Comparison of ENCODE assay signal across 12 mouse cellular contexts in the genomic region with DNA sequence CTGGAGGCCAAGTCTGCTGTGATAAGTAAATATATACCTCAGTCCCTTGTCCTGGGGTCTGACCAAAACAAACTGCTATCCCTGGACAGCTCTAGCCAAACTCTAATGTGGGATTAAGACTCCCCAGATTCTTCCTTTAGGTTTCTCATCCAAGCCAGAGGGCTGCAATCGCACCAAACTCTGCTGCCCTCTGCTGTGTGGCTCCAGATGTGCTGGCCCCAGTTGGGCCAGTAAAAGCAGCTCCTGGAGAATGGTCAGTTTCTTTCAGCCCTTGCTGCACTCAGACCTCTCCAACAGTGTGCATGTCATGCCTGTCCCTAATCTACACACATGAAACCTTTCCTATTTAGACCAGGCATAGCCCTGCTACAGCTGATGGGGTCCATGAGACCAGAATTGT. TPM values are rescaled to one million over a fixed set of nuclear protein-coding genes. Genes with fewer than 3 reads are reported as not detected.
DNase-seq lines count a peak whose midpoint lies in the region; ATAC-seq and TF ChIP-seq lines count a peak whose summit lies in the region.
"Had no signal": no experiment of that assay in that cellular context is flagged by ENCODE, and none has a peak within 500 bp of the region (broad histone marks: within the 10 kb centered on the region; RNA-seq: fewer than 3 reads in every experiment).

No protein-coding gene starts in this region.

- no peaks in the 10 kb centered on the region for H3K9me3 ChIP-seq in kidney, postnatal 0 days (replicated peaks; ENCODE audit: low read length)
- H3K9me3 ChIP-seq in kidney, embryonic 16.5 days (ENCODE audit: low read length), result no peaks in the 10 kb centered on the region
- no peaks in the 10 kb centered on the region for H3K9me3 ChIP-seq in embryonic facial prominence, embryonic 10.5 days
- H3K9me3 ChIP-seq: liver, embryonic 15.5 days; neural tube, embryonic 12.5 days had no signal

- no peak overlapping the region for H3K9ac ChIP-seq in kidney, postnatal 0 days (ENCODE audit: low read depth, low read length)
- H3K9ac ChIP-seq in kidney, embryonic 16.5 days (replicated peaks; ENCODE audit: low read length), result no peak overlapping the region
- H3K9ac ChIP-seq: liver, embryonic 15.5 days; neural tube, embryonic 12.5 days had no signal

- H3K27ac ChIP-seq in kidney, postnatal 0 days, result no peak overlapping the region
- H3K27ac ChIP-seq in kidney, embryonic 16.5 days (ENCODE audit: low read length), result no peak overlapping the region
- no peak overlapping the region for H3K27ac ChIP-seq in embryonic facial prominence, embryonic 10.5 days (replicated peaks)
- H3K27ac ChIP-seq: liver, embryonic 15.5 days; neural tube, embryonic 12.5 days had no signal

- H3K4me1 ChIP-seq in kidney, postnatal 0 days (replicated peaks; ENCODE audit: insufficient read depth, low read length), result no peaks in the 10 kb centered on the region
- H3K4me1 ChIP-seq in kidney, embryonic 16.5 days (ENCODE audit: insufficient read depth, low read length), result no peaks in the 10 kb centered on the region
- no peaks in the 10 kb centered on the region for H3K4me1 ChIP-seq in embryonic facial prominence, embryonic 10.5 days
- H3K4me1 ChIP-seq: liver, embryonic 15.5 days; neural tube, embryonic 12.5 days had no signal

- WGBS in kidney, postnatal 0 days, result 26% methylated on average over 1 of the region's 1 CpGs
- WGBS in kidney, embryonic 16.5 days, result 43% methylated on average over 1 of the region's 1 CpGs
- 28% methylated on average over 1 of the region's 1 CpGs for WGBS in embryonic facial prominence, embryonic 10.5 days

- no peak for ATAC-seq in kidney, postnatal 0 days (replicated peaks; ENCODE audit: low FRiP score, low read depth)
- ATAC-seq in kidney, embryonic 16.5 days (ENCODE audit: low FRiP score, low TSS enrichment), result no peak
- no peak for ATAC-seq in frontal cortex, adult (ENCODE audit: low TSS enrichment)

- H3K4me3 ChIP-seq in kidney, postnatal 0 days (replicated peaks; ENCODE audit: low read depth, low read length), result no peak overlapping the region
- no peak overlapping the region for H3K4me3 ChIP-seq in kidney, embryonic 16.5 days (ENCODE audit: low read length)
- H3K4me3 ChIP-seq in embryonic facial prominence, embryonic 10.5 days, result no peak overlapping the region
- H3K4me3 ChIP-seq: liver, embryonic 15.5 days; neural tube, embryonic 12.5 days had no signal

- no peaks in the 10 kb centered on the region for H3K27me3 ChIP-seq in kidney, postnatal 0 days (ENCODE audit: insufficient read depth, low read length)
- peaks cover 3% of the 10 kb centered on the region; the same call in 1 of the 2 replicates for H3K27me3 ChIP-seq in kidney, embryonic 16.5 days (ENCODE audit: insufficient read depth, low read length)
- peaks cover 5% of the 10 kb centered on the region; the same call in 1 of the 2 replicates for H3K27me3 ChIP-seq in embryonic facial prominence, embryonic 10.5 days (replicated peaks; ENCODE audit: low read depth, poor library complexity, severe bottlenecking)
- H3K27me3 ChIP-seq: liver, embryonic 15.5 days; neural tube, embryonic 12.5 days had no signal

- no peaks in the 10 kb centered on the region for H3K36me3 ChIP-seq in kidney, postnatal 0 days (ENCODE audit: insufficient read depth, low read length)
- no peaks in the 10 kb centered on the region for H3K36me3 ChIP-seq in kidney, embryonic 16.5 days (ENCODE audit: insufficient read depth, low read length)
- no peaks in the 10 kb centered on the region for H3K36me3 ChIP-seq in embryonic facial prominence, embryonic 10.5 days (replicated peaks)
- H3K36me3 ChIP-seq: liver, embryonic 15.5 days; neural tube, embryonic 12.5 days had no signal

- H3K4me2 ChIP-seq in kidney, postnatal 0 days (ENCODE audit: low read length), result no peak overlapping the region
- H3K4me2 ChIP-seq in kidney, embryonic 16.5 days (replicated peaks; ENCODE audit: low read depth, low read length), result no peak overlapping the region
- H3K4me2 ChIP-seq: liver, embryonic 15.5 days; neural tube, embryonic 12.5 days had no signal

- peak; percentile 37 for DNase-seq in adrenal gland, postnatal 14 days
- DNase-seq in adrenal gland, adult 18-20 months (ENCODE audit: low spot score in 2 of 2), result no peak
- peak; percentile 41 for DNase-seq in kidney, postnatal 0 days (ENCODE audit: low spot score)
- peak; percentile 4 for DNase-seq in A20 (ENCODE audit: low read depth, low spot score)
- DNase-seq in heart, postnatal 4 days, result peak; percentile 53
- DNase-seq in embryonic facial prominence, embryonic 10.5 days (ENCODE audit: low spot score), result no peak

- peak; percentile 66 for TF ChIP-seq CTCF in kidney, postnatal 0 days (IDR thresholded peaks at IDR 0.05; ENCODE audit: low read depth)

RNA-seq across cellular contexts. Expression of a gene that starts 8.7 kb away (rescaled TPM):
- total RNA-seq in adrenal gland, postnatal 14 days (2021), result 1.1 and 1.5 TPM in 2 replicates
- total RNA-seq in adrenal gland, adult 18-20 months (2021), result 1 to 10 TPM; 1.4 to 3.7 TPM
- 12.7 and 14.0 TPM in 2 replicates for polyA plus RNA-seq in kidney, postnatal 0 days (2015; fragmentation: Nextera tagmentation; extraction: Ambion mirVana)
- polyA plus RNA-seq in kidney, embryonic 16.5 days (2015; fragmentation: Nextera tagmentation; extraction: Ambion mirVana), result 7.8 and 8.3 TPM in 2 replicates
- 1 to 10 TPM; 1.1 to 1.3 TPM for total RNA-seq in heart, postnatal 4 days (2021)
- polyA plus RNA-seq in embryonic facial prominence, embryonic 10.5 days (2016; fragmentation: Nextera tagmentation; extraction: Ambion mirVana), result 1.2 and 1.3 TPM in 2 replicates
- total RNA-seq: granulocyte monocyte progenitor cell, adult 5-6 weeks had no signal

RNA-seq across cellular contexts. Expression of a gene that starts 46.4 kb away (rescaled TPM):
- 1.6 and 12.3 TPM in 2 replicates for total RNA-seq in adrenal gland, postnatal 14 days (2021)
- 1 to 10 TPM; 1.5 to 2.2 TPM for total RNA-seq in adrenal gland, adult 18-20 months (2021)
- polyA plus RNA-seq in kidney, postnatal 0 days (2015; fragmentation: Nextera tagmentation; extraction: Ambion mirVana), result 1.1 and 1.2 TPM in 2 replicates
- polyA plus RNA-seq in kidney, embryonic 16.5 days (2015; fragmentation: Nextera tagmentation; extraction: Ambion mirVana), result 1.7 and 2.0 TPM in 2 replicates
- 1 to 10 TPM in 1 of 2 experiments, under 1 TPM in 1; 0.52 to 1.1 TPM for total RNA-seq in heart, postnatal 4 days (2021)
- 1.2 TPM in 2 replicates for polyA plus RNA-seq in embryonic facial prominence, embryonic 10.5 days (2016; fragmentation: Nextera tagmentation; extraction: Ambion mirVana)
- polyA plus RNA-seq: C2C12 had no signal

Comparison
In these comparisons a context has a peak if more than half of its experiments do, and no peak if none do; other contexts are left out.
1. DNase-seq: peak in adrenal gland, postnatal 14 days (single experiment), kidney, postnatal 0 days (single experiment), A20 (single experiment) and heart, postnatal 4 days (single experiment); none in adrenal gland, adult 18-20 months (0 of 2) and embryonic facial prominence, embryonic 10.5 days (single experiment).